Mouse (Mus musculus) central nervous system, embryonic 11.5 days (tissue): ENCODE data around the gene Syt9. TPM values are rescaled to one million over a fixed set of nuclear protein-coding genes. Genes with fewer than 3 reads are reported as not detected.

Source experiments
- polyA plus RNA-seq: library from polyadenylated mRNA; depleted of rRNA; stranded (reverse); fragments of >200 nt; gene quantifications from 2 replicates; pipeline ENCODE4 v1.2.3, GENCODE M21; 2012; rRNA removed

The Syt9 gene
- 4.8 and 5.1 TPM in 2 replicates for polyA plus RNA-seq

DNA sequence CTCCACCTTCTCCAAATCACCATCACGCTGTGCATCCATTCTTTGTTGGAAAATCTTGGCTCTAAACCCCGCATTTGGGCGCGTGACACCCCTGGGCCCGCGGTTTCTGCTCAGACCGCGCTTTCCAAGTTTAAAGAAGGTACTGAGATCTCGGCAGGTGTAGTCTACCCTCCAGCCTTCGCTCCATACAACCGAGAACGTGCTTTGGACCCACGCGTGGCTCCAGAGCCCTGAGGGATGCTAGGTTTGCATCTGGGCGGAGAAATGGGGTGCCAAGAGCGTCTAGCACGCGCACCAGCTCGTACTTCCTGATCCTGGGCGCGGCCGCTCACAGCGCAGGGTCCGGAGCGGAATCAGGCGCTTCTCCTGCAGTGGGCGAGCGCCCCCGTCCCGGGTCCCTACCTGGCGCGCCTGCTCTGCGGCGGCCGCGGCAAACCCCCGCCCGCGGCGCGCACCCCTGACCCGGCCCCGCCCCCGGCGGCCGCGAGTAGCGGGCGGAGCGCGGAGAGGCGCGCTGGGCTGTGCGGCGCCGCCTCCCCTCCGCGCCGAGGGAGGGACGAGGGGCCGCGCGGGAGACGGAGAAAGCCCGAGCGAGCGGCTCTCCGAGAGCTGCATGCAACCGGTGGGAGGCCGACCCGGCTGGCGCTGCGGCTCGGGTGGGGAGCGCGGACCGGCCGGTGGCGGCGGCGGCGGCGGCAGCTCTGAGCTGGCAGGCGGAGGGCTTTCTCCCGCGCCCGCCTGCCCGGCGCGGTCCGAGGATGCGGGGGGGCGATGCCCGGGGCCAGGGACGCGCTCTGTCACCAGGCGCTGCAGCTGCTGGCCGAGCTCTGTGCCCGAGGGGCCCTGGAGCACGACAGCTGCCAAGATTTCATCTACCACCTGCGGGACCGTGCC is at the start of gene Syt9:
TSS of gene Syt9 (plus strand) at position 497 of the 894 bp plus-strand sequence.

DNA sequence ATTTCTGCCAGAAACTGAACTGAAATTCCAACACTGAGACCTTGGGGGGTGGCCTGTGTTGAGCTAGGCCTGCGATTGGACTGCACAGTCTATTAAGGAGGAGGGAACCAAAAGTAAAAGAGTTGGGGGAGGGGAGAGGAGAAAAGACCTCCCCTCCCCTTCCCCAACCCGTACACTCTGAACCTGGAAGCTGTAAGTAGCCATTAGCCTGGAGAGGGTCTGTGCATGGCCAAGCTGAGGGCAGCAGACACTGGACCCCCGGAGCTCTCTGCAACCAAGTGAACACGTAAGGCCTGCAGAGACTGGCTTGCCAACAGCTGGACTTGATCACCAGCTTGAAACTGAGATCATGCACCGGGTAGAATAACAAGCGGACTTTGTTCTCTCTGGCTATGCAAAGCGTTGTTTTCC is 196.7 kb downstream of the Syt9 start, which contains the start of gene Olfml1:
TSS of gene Olfml1 (plus strand) at position 186 of the 411 bp plus-strand sequence.

GRCm38 (mm10) chr7:107594857-107595402 is 224.4 kb downstream of the Syt9 start, which contains the start of gene Ppfibp2:
Gene Ppfibp2 (plus strand): TSS chr7:107595207.

Other genes with a start within 250 kb of the Syt9 start
- gene Olfr715, start 239.6 kb upstream of the Syt9 start, polyA plus RNA-seq: not detected in 2 replicates
- gene Olfr716, start 232.4 kb upstream of the Syt9 start, polyA plus RNA-seq: not detected in 2 replicates
- gene Nlrp14, start 203.7 kb upstream of the Syt9 start, polyA plus RNA-seq: not detected in 2 replicates
- gene Rbmxl2, start 161.3 kb upstream of the Syt9 start, polyA plus RNA-seq: 0.08 and 0.12 TPM in 2 replicates
- 7.4 and 9.6 TPM in 2 replicates for gene Olfml1, start 196.7 kb downstream of the Syt9 start, polyA plus RNA-seq
- gene Ppfibp2, start 224.5 kb downstream of the Syt9 start, polyA plus RNA-seq: 4.8 and 12.0 TPM in 2 replicates